Mouse (Mus musculus): ENCODE data around the gene Ift22. TPM values are rescaled to one million over a fixed set of nuclear protein-coding genes. Genes with fewer than 3 reads are reported as not detected.

Gene Ift22
- polyA plus RNA-seq, 1 experiment from 2014 or later, result 54.1 TPM

GRCm38 (mm10) chr5:136952153-136952552 is 44.2 kb downstream of the Ift22 start:
- no peaks in the 10 kb centered on the region for H3K36me3 ChIP-seq (ENCODE audit: control insufficient read depth, insufficient read depth, low read length)
- 71% methylated on average over 4 of the region's 4 CpGs for WGBS
- no peak overlapping the region for H3K4me3 ChIP-seq (replicated peaks; ENCODE audit: low read length)
- H3K4me2 ChIP-seq (ENCODE audit: low read depth, low read length), result no peak overlapping the region
- H3K27me3 ChIP-seq (ENCODE audit: control insufficient read depth, insufficient read depth, low read length), result no peaks in the 10 kb centered on the region
- no peak overlapping the region for H3K27ac ChIP-seq (ENCODE audit: low read length)
- H3K9ac ChIP-seq (ENCODE audit: low read length), result no peak overlapping the region
- H3K9me3 ChIP-seq (replicated peaks; ENCODE audit: control insufficient read depth, low read length), result no peaks in the 10 kb centered on the region
- no peak for ATAC-seq (ENCODE audit: insufficient read depth, low FRiP score)
- peaks cover 12% of the 10 kb centered on the region for H3K4me1 ChIP-seq (ENCODE audit: control insufficient read depth, insufficient read depth, low read length)

DNA sequence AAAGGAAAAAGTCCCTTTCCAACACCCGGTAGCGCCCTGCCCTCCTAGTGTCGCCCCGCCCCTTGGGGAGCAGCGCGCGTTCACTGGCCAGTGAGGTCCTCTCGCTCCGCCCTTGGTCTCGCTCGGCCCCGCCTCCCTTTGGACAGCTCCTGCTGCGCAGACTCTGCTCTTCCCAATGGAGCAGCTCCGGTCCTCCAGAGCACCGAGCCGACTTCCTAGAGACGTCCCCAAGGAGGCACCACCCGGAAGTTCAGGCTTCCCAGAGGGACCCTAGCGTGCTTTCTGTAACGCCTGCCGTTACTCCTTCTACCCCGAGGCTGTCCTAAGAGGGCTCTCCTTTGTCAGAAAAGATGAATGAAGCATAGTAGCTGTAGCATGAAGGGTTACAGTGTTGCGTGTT is 45.1 kb downstream of the Ift22 start, which contains the start of gene Fis1:
TSS of gene Fis1 (plus strand) at position 261 of the 400 bp plus-strand sequence.
- ATAC-seq (ENCODE audit: insufficient read depth, low FRiP score), result peak; percentile 100

DNA sequence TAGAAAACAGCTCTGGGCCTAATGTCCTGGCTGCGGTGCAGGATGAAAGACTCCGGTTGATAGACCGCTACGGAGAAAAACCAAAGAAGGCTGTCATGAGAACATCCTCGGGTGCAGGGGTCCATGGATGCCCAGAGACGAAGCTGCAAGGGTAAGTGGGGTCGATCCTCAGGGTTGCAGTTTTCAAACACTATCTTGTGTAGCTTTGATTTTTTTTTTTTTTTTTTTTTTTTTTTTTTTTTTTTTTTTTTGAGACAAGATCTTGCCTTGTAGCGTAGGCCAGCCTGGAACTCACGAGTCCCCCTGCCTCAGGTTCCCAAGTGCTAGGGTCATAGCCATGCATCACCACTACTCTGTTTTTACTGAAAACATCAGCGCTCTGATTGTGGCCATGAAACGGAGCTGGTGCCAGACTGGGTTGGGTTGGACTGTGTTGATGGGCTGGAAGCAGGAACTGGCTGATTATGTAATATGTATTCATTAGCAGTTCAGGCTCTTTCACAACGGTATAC is 45.5 kb downstream of the Ift22 start:
- peak overlapping the region; percentile 91 for H3K4me3 ChIP-seq (replicated peaks; ENCODE audit: low read length)
- peak overlapping the region; percentile 80; the same call in 1 of the 2 replicates for H3K27ac ChIP-seq (ENCODE audit: low read length)
- H3K4me1 ChIP-seq (ENCODE audit: control insufficient read depth, insufficient read depth, low read length), result peaks cover 12% of the 10 kb centered on the region
- peak overlapping the region; percentile 88 for H3K9ac ChIP-seq (ENCODE audit: low read length)
- H3K4me2 ChIP-seq (ENCODE audit: low read depth, low read length), result peak overlapping the region; percentile 82
- no peaks in the 10 kb centered on the region for H3K9me3 ChIP-seq (replicated peaks; ENCODE audit: control insufficient read depth, low read length)
- H3K27me3 ChIP-seq (ENCODE audit: control insufficient read depth, insufficient read depth, low read length), result no peaks in the 10 kb centered on the region
- H3K36me3 ChIP-seq (ENCODE audit: control insufficient read depth, insufficient read depth, low read length), result no peaks in the 10 kb centered on the region
- ATAC-seq (ENCODE audit: insufficient read depth, low FRiP score), result peak; percentile 14
- 2% methylated on average over 12 of the region's 12 CpGs for WGBS

More for the DNA sequence above, 45.1 kb downstream of the Ift22 start, which contains the start of gene Fis1:
- H3K4me2 ChIP-seq (ENCODE audit: low read depth, low read length), result peak within 1 kb of the TSS; percentile 82
- H3K4me3 ChIP-seq (replicated peaks; ENCODE audit: low read length), result peak within 1 kb of the TSS; percentile 91
- H3K9ac ChIP-seq (ENCODE audit: low read length), result peak within 1 kb of the TSS; percentile 88
- H3K4me1 ChIP-seq (ENCODE audit: control insufficient read depth, insufficient read depth, low read length), result peaks cover 12% of the 10 kb centered on the region
- no peaks in the 10 kb centered on the region for H3K9me3 ChIP-seq (replicated peaks; ENCODE audit: control insufficient read depth, low read length)
- no peaks in the 10 kb centered on the region for H3K27me3 ChIP-seq (ENCODE audit: control insufficient read depth, insufficient read depth, low read length)
- no peaks in the 10 kb centered on the region for H3K36me3 ChIP-seq (ENCODE audit: control insufficient read depth, insufficient read depth, low read length)
- under 1% methylated on average over 23 of the region's 23 CpGs for WGBS
- H3K27ac ChIP-seq (ENCODE audit: low read length), result peak within 1 kb of the TSS; percentile 80; the same call in 1 of the 2 replicates

- H3K4me3 ChIP-seq (replicated peaks; ENCODE audit: low read length), result no peak overlapping the region
- no peaks in the 10 kb centered on the region for H3K36me3 ChIP-seq (ENCODE audit: control insufficient read depth, insufficient read depth, low read length)
- ATAC-seq (ENCODE audit: insufficient read depth, low FRiP score), result no peak
Measured at GRCm38 (mm10) chr5:136955622-136956021, 47.7 kb downstream of the Ift22 start.

GRCm38 (mm10) chr5:136957250-136957649 is 49.3 kb downstream of the Ift22 start:
- ATAC-seq (ENCODE audit: insufficient read depth, low FRiP score), result no peak
- Histone ChIP-seq H3K9me3 (replicated peaks; ENCODE audit: control insufficient read depth, low read length) (no peaks in the 10 kb centered on the region), H3K36me3 (ENCODE audit: control insufficient read depth, insufficient read depth, low read length) (no peaks in the 10 kb centered on the region), H3K4me2 (ENCODE audit: low read depth, low read length) (no peak overlapping the region), H3K9ac (ENCODE audit: low read length) (no peak overlapping the region), H3K27me3 (ENCODE audit: control insufficient read depth, insufficient read depth, low read length) (no peaks in the 10 kb centered on the region), H3K27ac (ENCODE audit: low read length) (peak overlapping the region; percentile 54), H3K4me3 (replicated peaks; ENCODE audit: low read length) (no peak overlapping the region), H3K4me1 (ENCODE audit: control insufficient read depth, insufficient read depth, low read length) (peaks cover 27% of the 10 kb centered on the region)
- WGBS, result 63% methylated on average over 1 of the region's 1 CpGs

More at GRCm38 (mm10) chr5:136955622-136956021, 47.7 kb downstream of the Ift22 start:
- Histone ChIP-seq H3K4me1 (ENCODE audit: control insufficient read depth, insufficient read depth, low read length) (peaks cover 23% of the 10 kb centered on the region), H3K27ac (ENCODE audit: low read length) (no peak overlapping the region), H3K9ac (ENCODE audit: low read length) (no peak overlapping the region), H3K27me3 (ENCODE audit: control insufficient read depth, insufficient read depth, low read length) (no peaks in the 10 kb centered on the region), H3K4me2 (ENCODE audit: low read depth, low read length) (no peak overlapping the region), H3K9me3 (replicated peaks; ENCODE audit: control insufficient read depth, low read length) (no peaks in the 10 kb centered on the region)
- 73% methylated on average over 4 of the region's 4 CpGs for WGBS

GRCm38 (mm10) chr5:136958991-136959605 is 51.1 kb downstream of the Ift22 start:
- no peak for ATAC-seq (ENCODE audit: insufficient read depth, low FRiP score)
- H3K4me1 ChIP-seq (ENCODE audit: control insufficient read depth, insufficient read depth, low read length), result peaks cover 29% of the 10 kb centered on the region
- peak overlapping the region; percentile 74 for H3K27ac ChIP-seq (ENCODE audit: low read length)
- no peak overlapping the region for H3K4me3 ChIP-seq (replicated peaks; ENCODE audit: low read length)
- WGBS, result 40% methylated on average over 5 of the region's 5 CpGs
- H3K36me3 ChIP-seq (ENCODE audit: control insufficient read depth, insufficient read depth, low read length), result no peaks in the 10 kb centered on the region
- peak overlapping the region; percentile 32; the same call in 1 of the 2 replicates for H3K9ac ChIP-seq (ENCODE audit: low read length)
- H3K4me2 ChIP-seq (ENCODE audit: low read depth, low read length), result no peak overlapping the region
- H3K27me3 ChIP-seq (ENCODE audit: control insufficient read depth, insufficient read depth, low read length), result no peaks in the 10 kb centered on the region
- no peaks in the 10 kb centered on the region for H3K9me3 ChIP-seq (replicated peaks; ENCODE audit: control insufficient read depth, low read length)

DNA sequence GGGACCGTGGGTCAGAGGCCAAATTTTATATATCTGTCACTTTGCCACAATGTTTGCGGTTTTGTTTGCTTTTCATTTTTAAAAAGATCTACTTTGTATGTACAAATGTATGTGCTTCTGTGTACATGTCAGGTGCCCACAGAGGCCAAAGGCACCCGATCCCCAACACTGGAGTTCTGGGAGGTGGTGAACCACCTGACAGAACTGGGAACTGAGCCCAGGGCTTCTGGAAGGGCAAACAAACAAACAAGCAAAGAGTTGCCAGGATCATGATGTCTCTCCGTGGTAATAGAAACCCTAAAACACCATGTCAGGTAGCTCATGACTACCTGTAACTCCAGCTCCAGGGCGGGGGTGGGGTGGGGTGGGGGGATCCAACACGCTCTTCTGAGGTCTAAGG is 52.1 kb downstream of the Ift22 start:
- H3K36me3 ChIP-seq (ENCODE audit: control insufficient read depth, insufficient read depth, low read length), result no peaks in the 10 kb centered on the region
- no peaks in the 10 kb centered on the region for H3K9me3 ChIP-seq (replicated peaks; ENCODE audit: control insufficient read depth, low read length)
- no peak overlapping the region for H3K4me2 ChIP-seq (ENCODE audit: low read depth, low read length)
- WGBS, result 86% methylated on average over 6 of the region's 6 CpGs
- peaks cover 26% of the 10 kb centered on the region for H3K4me1 ChIP-seq (ENCODE audit: control insufficient read depth, insufficient read depth, low read length)
- no peak overlapping the region for H3K4me3 ChIP-seq (replicated peaks; ENCODE audit: low read length)
- H3K9ac ChIP-seq (ENCODE audit: low read length), result no peak overlapping the region
- H3K27me3 ChIP-seq (ENCODE audit: control insufficient read depth, insufficient read depth, low read length), result no peaks in the 10 kb centered on the region
- ATAC-seq (ENCODE audit: insufficient read depth, low FRiP score), result no peak
- H3K27ac ChIP-seq (ENCODE audit: low read length), result no peak overlapping the region; the same call in 1 of the 2 replicates

DNA sequence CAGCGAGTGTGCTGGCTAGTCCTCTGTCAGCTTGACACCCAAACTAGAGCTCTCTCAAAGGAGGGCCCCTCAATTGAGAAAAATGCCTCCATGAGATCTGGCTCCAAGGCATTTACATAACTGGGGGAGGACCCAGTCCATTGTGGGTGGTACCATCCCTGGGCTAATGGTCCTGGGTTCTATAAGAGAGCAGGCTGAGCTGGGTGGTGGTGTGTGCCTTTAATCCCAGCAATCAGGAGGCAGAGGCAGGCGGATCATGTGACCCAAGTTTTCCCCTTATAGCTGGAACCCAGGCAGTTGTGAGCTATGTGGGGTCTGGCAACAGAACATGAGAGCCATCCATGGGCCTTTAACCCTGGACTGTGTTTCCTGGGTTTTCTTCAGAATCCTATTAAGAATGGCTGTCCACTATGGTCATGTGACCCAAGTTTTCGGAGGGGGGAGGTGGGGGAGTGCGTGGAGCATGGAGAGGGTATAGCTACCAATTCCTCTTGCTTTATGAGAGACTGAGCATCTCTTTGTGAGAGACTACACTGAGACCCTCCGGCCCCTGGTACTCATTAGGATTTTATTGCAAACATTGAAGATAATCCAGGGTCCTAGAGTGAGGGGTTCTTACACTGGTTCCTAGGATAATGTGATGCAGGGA is 53.5 kb downstream of the Ift22 start:
- Histone ChIP-seq H3K4me1 (ENCODE audit: control insufficient read depth, insufficient read depth, low read length) (peaks cover 34% of the 10 kb centered on the region), H3K9me3 (replicated peaks; ENCODE audit: control insufficient read depth, low read length) (no peaks in the 10 kb centered on the region), H3K27ac (ENCODE audit: low read length) (peak overlapping the region; percentile 89), H3K4me3 (replicated peaks; ENCODE audit: low read length) (peak overlapping the region; percentile 75), H3K36me3 (ENCODE audit: control insufficient read depth, insufficient read depth, low read length) (no peaks in the 10 kb centered on the region), H3K4me2 (ENCODE audit: low read depth, low read length) (peak overlapping the region; percentile 88), H3K9ac (ENCODE audit: low read length) (peak overlapping the region; percentile 90), H3K27me3 (ENCODE audit: control insufficient read depth, insufficient read depth, low read length) (no peaks in the 10 kb centered on the region)
- 29% methylated on average over 5 of the region's 5 CpGs for WGBS
- ATAC-seq (ENCODE audit: insufficient read depth, low FRiP score), result no peak

DNA sequence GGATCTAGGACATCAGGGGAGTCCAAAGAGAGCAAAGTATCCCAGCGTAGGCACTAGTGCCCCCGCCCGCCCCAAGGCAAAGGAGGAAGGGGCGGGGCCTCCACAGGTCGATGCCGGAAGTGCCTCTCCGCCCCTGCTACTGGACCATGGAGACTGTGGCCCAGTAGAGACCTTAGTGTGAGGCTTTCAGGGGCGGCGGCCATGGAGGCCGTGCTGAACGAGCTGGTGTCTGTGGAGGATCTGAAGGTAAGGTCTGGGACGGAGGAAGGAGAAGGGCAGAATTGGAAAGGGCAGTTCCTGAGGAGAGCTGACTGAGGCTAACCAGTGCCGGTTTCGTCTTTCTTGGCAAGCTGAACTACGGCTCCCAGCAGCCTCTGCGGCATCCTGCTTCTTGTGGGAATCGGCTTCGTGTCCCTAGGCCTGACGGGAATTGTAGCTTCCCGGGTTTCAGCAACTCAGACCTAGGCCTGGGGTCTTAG is 54.1 kb downstream of the Ift22 start:
- Histone ChIP-seq H3K9me3 (replicated peaks; ENCODE audit: control insufficient read depth, low read length) (no peaks in the 10 kb centered on the region), H3K4me2 (ENCODE audit: low read depth, low read length) (peak overlapping the region; percentile 88), H3K4me1 (ENCODE audit: control insufficient read depth, insufficient read depth, low read length) (peaks cover 36% of the 10 kb centered on the region), H3K27ac (ENCODE audit: low read length) (peak overlapping the region; percentile 89), H3K4me3 (replicated peaks; ENCODE audit: low read length) (peak overlapping the region; percentile 75), H3K27me3 (ENCODE audit: control insufficient read depth, insufficient read depth, low read length) (no peaks in the 10 kb centered on the region), H3K36me3 (ENCODE audit: control insufficient read depth, insufficient read depth, low read length) (no peaks in the 10 kb centered on the region), H3K9ac (ENCODE audit: low read length) (peak overlapping the region; percentile 90)
- WGBS, result under 1% methylated on average over 20 of the region's 20 CpGs
- ATAC-seq (ENCODE audit: insufficient read depth, low FRiP score), result peak; percentile 89
